Mouse (Mus musculus): ENCODE results near the gene Slc4a3.

Slc4a3 gene

DNA sequence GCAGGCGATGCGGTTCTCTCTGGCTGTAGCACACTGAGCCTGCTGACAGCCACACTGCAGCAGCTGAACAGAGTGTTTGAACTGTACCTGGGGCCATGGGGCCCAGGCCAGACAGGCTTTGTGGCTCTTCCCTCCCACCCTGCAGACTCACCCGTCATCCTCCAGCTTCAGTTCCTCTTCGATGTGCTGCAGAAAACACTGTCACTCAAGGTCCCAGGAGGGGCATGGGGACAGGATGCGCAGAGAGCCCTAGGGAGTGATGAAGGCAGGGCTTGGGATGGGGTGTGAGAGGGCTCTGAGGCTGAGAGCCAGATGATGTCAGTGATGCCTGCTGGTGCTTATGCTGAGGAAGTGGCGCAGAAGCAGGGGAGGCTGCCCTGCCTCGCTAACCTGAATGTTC is 21.4 kb upstream of the Slc4a3 start:
- no peak for DNase-seq (ENCODE audit: low read depth)

DNA sequence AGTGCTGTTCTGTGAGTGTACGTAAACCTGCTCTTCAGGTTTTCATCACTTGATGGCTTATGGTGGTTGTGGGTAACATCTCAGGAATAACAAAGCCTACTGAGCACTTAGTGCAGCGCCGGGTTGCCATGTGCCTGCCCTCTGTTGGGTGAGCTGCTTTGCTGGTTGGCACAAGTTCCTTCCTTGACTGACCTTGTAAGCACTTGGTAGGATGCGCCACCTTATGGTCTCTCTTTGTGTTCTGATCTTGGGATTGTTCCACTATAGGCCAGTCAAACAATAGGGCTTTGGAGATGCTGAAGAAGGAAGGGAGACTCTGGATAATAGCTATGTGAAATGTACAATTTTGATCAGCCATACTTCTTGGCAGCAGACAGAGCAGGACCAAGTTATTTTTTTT is 15.5 kb upstream of the Slc4a3 start:
- DNase-seq (ENCODE audit: low read depth): no peak

DNA sequence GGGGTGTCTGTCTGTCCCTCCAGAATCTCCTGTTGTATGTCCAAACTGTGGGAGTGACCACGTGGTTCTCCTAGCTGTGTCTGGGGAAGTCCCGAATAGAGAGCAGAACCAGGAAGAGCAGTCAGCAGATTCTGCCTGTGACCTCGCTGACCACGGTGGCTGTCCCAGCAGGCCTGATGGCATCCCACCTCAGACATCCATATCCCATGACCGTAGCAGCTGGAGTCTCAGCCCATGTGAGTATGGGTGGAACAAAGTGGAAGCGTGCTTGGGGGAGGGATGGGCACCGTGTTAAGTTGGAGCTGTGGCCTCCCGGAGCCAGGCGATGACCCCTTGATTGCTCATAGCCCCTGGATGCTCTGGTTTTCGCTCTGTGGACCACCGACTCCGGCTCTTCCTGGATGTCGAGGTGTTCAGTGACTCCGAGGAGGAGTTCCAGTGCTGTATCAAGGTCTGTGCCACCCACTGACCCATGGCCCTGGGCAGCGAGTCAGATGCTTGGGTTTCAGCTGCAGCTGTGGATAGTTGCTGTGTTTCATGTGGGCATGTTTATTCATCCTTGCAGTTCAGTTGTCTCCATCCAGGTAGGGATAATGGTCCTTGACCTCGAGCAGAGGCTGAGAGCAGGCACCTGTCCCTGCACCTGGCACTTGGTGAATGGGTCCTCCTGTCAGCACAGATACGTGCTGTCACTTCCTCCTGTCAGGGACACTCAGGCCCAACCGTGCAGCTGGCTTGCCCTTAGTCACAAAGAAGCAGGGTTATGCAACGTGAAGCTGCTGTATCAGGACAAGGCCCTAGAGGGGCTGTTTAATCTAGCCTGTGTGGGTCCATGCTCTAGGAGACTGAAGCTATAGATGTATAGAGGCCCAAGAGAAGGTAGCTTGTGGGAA is 13.5 kb upstream of the Slc4a3 start:
- no peak for DNase-seq (ENCODE audit: low read depth)

DNA sequence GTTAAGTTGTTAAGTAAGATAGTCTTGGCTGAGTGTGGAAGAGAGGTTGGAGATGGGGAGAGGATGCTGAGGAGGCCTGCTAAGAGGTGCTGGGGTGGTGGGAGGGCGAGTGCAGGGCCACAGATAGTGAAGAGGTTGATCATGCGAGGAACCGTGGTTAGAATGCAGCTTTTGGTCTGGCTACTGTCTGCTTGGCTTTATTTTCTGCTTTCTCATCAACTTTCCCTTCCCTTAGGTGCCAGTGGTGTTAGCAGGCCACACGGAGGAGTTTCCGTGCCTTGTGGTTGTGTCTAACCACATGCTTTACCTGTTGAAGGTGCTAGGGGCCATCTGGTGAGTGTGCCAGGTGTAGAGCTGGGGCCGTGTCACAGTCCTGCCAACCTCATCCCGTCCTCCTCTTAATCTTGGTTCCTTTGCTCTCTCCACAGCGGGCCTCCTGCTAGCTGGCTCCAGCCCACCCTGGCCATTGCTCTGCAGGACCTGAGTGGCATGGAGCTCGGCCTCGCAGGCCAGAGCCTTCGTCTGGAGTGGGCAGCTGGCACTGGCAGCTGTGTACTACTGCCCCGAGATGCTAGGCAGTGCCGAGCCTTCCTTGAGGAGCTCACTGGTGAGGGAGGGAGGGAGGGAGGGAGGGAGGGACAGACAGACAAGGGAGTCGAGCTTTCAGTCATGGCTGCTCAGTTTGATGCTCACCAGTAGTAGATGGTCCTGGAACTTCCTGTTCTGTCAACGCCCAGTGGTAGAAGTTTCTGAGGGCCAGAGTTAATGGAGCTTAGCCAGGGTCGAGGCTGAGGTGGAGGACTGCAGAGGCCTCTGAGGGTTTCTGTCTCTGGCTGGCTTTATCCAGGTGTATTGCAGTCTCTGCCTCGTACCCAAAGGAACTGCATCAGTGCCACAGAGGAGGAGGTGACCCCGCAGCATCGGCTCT is 12.5 kb upstream of the Slc4a3 start:
- DNase-seq (ENCODE audit: low read depth): no peak

GRCm38 (mm10) chr1:75537587-75537986 is 8.5 kb upstream of the Slc4a3 start:
- DNase-seq (ENCODE audit: low read depth): no peak

GRCm38 (mm10) chr1:75538597-75539190 is 7.4 kb upstream of the Slc4a3 start:
- no peak for DNase-seq (ENCODE audit: low read depth)

DNA sequence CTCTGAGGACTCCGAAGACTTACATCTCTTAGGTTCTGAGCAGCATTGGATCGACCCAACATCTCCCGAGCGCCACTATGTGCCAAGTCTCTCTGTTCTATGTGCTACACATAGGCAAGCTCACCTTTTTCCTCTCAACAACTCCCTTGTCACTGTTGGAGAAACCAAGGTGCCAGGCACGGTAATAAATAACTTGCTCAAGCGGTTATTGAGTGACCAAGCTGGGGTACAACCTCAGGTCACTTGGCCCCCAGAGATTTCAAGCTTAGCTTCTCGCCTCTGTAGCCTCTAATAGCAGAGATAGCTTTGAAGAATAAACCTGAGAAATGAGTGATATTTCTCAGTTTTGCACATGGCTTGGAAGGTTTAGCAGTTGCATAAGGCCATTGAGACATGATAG is 4.6 kb upstream of the Slc4a3 start:
- no peak for DNase-seq (ENCODE audit: low read depth)

DNA sequence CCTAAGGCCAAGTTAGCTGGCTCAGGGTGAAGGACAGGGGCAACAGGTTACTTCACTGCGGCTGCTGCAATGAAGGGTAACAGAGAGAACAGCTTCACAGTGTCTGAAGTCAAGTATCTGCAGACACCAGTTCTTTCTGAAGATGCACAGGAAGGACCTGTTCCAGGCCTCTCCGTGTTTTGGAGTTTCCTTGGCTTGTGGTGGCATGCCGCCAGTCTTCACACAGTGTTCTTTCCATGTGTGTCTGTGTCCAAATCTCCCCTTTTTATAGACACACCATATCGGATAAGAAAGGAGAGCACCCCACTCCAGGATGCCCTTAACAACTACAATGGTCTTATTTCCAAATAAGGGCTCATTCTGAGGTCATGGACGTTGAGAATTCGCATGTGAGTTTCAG is 1.7 kb upstream of the Slc4a3 start:
- DNase-seq (ENCODE audit: low read depth): no peak

DNA sequence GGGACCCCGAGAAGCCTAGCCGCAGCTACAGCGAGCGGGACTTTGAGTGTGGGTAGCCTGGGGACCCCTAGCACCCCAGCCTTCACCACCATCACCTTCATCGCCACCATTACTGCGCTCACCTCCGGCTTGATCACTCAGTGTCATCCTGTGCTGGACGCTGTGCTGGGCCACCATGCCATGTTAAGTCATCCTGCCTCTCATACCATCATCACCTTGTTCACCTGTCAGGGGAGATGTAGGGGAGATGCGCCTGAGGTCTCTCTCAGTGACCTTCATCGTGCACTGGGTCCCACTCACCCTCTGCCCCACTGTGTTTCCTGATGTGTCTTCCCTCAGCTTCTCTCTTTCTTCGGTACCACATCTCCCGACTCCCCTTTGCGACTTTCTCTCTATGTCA is 1.3 kb downstream of the Slc4a3 start:
- no peak for DNase-seq (ENCODE audit: low read depth)

DNA sequence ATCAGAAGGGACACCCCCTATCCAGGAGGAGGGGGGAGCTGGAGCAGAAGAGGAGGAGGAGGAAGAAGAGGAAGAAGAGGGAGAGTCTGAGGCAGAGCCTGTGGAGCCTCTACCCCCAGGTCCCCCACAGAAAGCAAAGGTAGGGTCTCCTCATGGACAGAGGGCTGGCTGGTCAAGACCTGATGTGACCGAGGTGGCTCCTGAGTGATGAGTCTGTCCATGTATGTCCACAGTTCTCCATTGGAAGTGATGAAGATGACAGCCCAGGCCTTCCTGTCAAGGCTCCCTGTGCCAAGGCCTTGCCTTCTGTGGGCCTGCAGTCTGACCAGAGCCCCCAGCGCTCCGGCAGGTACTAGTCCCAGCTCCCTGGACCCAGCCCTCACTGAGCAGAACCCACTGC is 2.0 kb downstream of the Slc4a3 start:
- no peak for DNase-seq (ENCODE audit: low read depth)

DNA sequence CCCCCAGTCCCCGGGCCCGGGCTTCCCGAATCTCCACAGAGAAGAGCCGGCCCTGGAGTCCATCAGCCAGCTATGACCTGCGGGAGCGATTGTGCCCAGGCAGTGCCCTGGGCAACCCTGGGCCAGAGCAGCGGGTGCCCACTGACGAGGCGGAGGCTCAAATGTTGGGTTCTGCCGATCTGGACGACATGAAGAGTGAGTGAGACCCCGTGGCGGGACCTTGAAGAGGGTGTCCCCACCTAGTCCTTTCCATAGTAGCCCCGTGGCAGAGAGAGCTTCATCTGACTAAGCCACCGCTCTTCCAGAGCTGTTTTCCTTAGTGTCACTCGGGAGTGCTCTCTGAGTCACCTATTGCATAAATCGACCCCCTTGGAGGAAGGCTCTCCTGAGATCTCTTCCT is 2.8 kb downstream of the Slc4a3 start:
- DNase-seq (ENCODE audit: low read depth): no peak

DNA sequence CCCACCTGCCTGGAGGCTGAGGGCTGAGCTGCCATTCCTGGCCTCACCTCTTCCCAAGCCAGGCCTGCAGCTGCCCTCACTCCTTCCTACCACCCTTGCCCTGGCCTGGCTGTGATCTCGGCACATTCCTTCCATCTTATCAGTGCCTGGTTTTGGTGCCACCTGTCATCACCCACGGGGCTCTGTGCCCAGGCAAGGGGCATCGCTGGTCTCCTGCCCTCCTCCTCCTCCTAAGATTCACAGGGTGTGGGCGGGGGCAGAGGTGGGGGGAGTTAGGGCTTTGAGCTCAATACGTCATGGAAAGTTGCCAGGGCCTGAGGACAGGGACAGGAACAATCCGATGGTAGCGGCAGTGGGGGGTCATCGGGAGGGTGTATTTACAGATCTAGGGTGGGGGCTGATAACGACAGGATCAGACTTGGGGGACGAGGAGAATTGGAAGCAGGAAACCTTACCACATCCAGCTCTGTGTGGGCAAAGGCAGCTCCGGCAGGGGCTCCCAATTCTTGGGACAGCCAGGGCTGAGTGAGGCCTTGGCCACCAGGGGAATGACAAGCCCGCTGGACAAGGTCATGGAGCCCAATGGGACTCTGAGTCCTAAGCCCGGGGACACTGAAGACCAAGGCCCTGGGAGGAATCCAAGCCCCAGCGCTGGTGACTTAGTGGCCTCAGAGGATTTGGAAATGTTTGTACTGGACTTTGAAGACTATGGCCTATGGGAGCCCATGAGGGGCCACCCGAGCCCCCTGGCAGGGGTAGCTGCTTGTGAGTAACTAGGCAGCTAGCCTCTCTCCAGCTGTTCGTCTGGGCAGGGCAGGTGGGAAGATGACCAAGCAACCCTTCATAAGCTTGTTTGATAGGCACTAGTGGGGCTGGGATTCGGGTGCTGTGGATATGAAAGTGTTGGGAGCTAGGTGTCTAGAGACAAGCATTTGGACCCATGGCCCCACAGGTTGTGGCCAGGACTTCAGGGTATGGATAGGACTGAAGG is 3.5 kb downstream of the Slc4a3 start:
- no peak for DNase-seq (ENCODE audit: low read depth)

- DNase-seq (ENCODE audit: low read depth): no peak
Observed at GRCm38 (mm10) chr1:75550586-75550985, 4.5 kb downstream of the Slc4a3 start.

DNA sequence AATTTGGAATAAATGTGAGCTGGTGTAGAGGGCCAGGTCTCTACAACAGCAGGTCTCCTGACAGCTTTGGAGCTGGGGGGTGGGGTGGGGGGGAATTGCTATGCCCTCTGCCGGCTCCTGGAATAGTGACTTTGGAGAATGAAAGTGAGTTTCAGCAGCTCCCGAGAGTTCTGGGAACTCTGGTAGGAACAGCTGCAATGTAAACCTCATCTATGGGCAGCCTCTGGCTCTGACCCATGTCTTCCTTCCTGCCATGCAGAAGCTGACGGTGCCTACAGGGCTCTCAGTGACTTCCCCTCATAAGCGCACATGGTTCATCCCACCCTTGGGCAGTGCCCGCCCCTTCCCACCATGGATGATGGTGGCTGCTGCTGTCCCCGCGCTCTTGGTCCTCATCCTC is 9.6 kb downstream of the Slc4a3 start:
- DNase-seq (ENCODE audit: low read depth): no peak

DNA sequence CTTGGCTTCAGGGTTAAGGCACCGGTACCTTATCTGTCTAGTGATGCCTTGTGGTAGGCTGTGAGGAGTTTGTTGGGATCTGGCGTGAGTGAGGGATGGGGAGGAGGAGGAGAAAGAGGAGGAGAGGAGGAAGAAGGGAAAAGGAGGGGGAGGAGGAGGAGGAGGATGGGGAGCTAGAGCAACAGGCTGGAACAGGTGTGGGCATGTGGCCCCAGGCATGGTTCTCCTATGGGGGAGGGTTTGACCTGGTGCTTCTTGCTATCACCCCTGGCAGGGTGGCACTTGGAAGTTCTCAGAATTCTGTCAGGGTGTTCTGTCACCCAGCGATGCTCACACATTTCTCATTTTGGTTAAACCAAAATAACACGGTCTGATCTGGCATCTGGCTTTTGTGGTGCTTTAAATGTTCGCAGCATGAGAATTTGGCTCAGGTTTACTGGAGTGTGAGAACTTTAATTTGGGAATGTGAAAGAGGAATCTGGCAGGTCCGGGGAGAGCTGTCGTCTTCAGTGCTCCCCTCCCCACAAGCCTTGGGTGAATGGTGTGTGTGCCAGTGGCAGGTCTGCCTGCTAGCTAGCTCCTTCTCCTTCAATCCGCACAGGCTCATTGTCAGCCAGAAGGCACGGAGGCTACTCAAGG is 10.2 kb downstream of the Slc4a3 start:
- no peak for DNase-seq (ENCODE audit: low read depth)

DNA sequence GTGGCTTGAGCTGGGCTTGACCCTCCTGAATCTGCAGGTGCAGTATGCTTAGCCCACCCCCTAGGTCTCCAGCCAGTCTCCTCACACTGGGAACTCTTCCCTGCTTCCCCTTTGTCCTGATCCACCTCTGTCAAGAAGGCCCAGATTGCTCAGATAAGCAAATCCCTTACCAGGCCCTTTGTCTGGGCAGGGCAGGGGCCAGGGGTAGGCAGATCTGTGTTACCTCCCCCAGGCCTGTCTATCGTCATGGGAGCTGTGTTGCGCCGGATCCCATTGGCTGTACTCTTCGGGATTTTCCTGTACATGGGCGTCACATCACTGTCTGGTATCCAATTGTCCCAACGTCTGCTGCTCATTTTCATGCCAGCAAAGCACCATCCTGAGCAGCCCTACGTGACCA is 11.0 kb downstream of the Slc4a3 start:
- no peak for DNase-seq (ENCODE audit: low read depth)

DNA sequence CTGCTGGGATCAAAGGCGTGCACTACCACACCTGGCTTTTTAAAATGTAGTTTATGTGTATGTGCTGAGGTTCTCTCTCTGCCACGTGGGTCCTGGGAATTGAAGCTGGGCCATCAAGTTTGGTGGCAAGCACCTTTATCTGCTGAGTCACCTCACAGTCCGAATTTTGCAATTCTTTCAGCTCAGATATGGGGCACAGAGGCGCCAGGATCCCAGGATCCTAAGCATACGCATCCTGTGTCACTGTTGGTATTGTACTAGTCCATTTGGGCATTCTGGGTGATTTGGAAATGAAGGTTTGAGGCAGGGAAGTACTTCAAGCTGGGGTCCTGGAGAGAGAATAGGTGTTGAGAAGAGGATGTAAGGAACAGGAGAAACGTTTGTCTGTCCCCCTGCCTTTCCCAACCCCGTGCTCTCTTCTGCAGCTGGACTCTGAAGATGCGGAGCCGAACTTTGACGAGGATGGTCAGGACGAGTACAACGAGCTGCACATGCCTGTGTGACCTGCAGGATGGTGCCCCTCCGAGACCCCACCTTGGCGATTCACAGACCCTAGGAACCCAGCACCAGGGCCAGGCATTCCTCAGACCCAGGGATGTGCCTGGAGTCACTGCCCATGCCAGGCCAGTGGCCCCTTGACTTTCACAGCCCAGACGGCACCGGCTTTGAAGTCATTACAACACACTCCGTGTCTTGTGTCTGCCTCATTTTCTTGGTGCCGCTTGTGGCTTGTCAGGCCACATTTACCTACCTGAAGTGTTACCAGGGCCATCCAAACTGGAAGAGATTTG is 12.5 kb downstream of the Slc4a3 start:
- no peak for DNase-seq (ENCODE audit: low read depth)

DNA sequence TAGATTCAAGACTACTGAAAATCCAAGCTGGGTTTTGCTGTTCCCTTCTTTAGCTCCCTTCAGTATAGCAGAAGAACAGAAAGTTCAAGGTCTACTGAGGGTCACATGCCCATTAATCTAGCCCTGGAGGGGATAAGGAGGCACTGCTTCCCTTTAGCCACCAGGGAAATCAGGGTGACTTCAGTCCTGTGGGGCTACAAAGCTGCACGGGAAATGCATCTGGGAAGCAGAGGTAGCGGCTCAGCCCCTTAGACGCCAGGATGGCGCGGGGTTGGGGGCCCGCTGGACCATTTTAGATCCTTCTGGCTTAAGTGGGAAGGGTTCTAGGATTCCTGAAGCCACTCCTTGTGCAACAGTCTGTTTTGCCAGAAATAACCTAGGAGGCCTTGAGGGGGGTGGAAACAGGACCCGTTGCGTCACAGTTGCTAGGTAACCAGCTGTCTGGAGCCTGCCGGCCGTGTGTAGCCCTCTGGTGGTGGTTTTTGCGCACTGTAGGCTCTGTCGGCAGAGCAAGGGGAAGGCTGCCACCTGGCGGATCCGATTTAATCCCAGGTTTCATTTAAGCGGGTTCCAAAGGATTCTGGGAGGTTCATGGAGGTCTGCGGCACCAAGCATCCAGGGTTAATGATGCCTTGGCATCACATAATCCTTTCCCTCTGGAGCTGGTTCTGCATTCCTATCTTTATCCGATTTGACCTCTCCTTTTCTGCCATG is 13.3 kb downstream of the Slc4a3 start:
- peak; percentile 98 for DNase-seq (ENCODE audit: low read depth)

- no peak for DNase-seq (ENCODE audit: low read depth)
Observed at GRCm38 (mm10) chr1:75560206-75560913, 14.3 kb downstream of the Slc4a3 start.
